Mouse (Mus musculus) thymus, postnatal 10 days (tissue): ENCODE measurements around the gene Sirpb1c.
"Not testable (repeated sequence)": the region's sequence is repeated elsewhere in the genome, so short reads cannot be mapped to it uniquely, and the experiment has no call there.

Experiments used
- DNase-seq, 2 experiments: peaks; one replicate each; pipeline ENCODE4 v3.0.0; 2021; ENCODE audit warnings: low spot score in 2 of 2

Gene Sirpb1c

DNA sequence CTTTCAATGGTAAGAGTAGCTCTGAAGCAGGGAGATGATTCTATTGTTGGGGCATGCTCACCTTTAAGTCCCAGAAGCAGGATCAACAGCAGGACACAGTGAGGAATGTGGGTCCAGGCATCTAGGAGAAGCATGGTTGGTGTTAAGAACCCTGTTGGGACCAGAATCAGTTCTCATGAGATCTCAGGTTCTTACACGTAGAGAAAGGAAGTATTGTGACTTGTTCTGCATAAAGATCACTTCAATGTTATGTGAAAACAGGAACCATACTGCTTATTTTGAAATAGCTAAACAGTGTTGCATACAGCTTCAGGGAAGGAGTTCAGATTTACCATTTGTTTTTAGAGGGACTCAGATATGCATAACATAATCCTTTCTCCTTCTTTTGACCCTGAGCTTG is at the start of gene Sirpb1c:
Sirpb1c (minus strand) TSS at position 249 of the 400 bp plus-strand sequence.
- not testable (repeated sequence) for DNase-seq

DNA sequence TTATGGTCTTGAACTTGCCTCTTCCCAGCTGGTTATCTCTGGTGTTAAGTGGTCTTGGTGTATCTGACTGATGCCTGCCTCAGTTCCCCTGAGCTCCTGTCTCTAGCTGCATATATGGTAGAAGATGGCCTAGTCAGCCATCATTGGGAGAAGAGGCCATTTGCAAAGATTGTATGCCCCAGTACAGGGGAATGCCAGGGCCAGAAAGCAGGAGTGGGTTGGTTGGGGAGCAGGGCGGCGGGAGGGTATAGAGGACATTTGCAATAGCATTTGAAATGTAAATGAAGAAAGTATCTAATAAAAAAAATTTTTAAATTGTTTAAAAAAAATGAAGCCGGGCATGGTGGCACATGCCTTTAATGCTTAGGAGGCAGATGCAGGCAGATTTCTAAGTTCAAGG is 38.1 kb upstream of the Sirpb1c start:
- DNase-seq, result no peak

DNA sequence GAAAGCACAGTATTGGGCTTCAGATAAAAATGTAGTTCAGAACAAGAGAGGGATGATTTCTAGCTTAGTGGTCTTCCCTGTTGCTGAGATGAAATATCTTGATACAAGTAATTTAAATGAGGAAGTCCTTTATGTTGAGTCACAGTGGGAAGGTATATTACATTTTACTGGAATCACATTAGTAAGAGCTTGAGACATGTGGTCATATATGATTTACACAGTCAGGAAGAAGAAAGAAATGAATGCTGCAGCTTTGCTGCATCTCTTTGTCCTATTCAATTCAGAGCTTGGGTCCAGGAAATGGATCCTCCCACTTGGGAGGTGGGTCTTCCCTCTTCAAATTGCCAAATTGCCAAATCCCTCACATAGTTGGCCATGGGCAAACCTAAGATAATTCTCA is 7.4 kb upstream of the Sirpb1c start:
- DNase-seq, result not testable (repeated sequence)

DNA sequence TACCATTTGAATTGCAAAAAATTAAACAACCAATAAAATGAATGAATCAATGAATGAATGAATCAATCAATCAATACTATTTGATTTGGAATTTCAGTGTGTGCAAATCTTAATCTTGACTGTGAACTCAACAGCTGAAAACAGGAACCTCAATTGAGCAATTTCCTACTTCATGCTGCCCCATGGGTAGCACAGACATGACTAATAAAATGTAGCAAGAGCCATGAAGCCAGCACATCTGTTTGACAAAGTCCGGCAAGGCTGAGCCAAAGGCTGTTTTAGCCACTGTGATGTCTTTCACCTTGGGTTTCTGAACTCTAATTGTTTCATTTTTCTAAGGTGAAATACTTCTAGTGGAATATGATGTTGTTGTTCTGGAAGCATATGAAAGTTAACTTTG is 1.6 kb upstream of the Sirpb1c start:
- DNase-seq, result no peak

DNA sequence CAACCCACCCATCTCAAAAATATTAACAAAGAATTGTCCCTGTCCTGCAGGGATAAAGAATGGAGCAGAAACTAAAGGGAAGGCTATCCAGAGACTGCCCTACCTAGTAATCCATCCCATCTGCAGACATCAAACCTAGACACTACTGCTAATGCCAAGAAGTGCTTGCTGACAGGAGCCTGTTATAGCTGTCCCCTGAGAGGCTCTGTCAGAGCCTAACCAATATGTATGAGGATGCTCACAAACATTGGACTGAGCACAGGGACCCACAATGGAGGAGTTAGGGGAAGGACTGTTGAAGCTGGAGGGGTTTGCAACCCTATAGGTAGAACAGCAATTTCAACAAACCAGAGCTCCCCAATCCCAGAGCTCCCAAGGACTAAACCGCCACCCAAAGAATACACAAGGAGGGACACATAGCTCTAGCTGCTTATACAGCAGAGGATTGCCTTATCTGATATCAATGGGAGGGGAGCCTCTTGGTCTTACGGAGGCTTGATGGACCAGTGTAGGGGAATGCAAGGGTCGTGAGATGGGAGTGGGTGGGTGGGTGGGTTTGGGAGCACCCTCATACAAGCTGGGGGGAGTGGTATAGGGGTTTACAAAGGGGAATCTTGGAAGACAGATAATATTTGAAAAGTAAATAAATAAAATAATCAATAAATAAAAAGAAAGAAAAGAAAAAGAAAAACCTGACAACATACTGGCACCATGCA is 838 bp downstream of the Sirpb1c start:
- DNase-seq, result no peak

DNA sequence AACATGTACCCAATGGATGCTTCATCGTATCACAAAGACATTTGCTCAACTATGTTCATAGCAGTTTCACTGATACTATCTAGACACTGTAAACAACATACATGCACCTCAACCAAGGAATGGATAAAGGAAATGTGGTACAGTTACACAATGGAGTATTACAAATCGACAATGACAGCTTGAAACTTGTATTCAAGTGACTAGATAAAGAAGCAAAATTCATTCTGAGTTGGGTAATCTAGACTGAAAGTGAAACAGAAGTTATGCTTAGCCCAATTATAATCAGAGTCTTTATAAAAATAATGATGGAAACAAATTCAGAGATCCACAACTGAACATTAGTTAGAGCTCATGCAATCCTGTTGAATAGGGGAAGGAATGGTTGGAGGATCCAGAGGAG is 74.7 kb downstream of the Sirpb1c start:
- DNase-seq, result not testable (repeated sequence)
